Mouse (Mus musculus): ENCODE results near the gene 1600002K03Rik. TPM values are rescaled to one million over a fixed set of nuclear protein-coding genes. Genes with fewer than 3 reads are reported as not detected.

The 1600002K03Rik gene
- polyA plus RNA-seq, 1 experiment from 2014 or later, result 6.4 TPM

DNA sequence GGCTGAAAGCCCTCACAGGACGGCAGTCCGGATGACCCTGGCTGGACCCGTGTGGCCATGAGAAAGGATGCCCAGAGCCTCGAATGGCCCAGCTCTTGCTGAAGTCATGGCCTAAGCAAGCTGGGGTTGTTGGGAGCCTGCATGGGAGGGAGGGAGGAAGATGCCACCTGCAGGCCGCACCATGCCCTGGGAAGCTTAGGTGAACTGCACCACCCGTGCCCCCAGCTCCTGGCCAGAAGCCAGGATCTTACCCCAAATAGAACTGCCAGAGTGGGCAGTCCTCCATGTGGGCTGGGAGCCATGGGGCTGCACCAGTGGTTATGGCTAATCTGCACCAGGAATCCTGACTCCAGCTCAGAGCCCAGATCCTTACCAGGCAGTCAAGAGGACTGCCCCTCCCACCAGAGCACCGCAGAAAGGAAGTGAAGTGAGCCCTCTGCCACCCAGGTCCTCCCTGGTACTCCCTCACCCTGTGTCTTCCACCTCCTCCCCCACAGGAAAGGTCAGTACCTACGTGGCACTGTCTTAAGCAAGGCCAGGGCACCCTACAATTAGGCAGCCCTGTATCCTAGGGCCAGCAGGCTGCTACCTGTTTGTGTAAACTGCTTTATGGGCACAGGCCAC is 39.4 kb upstream of the 1600002K03Rik start:
- H3K27me3 ChIP-seq (ENCODE audit: control insufficient read depth, insufficient read depth, low read length), result peaks cover 9% of the 10 kb centered on the region
- WGBS, result 85% methylated on average over 8 of the region's 8 CpGs
- no peak overlapping the region for H3K9ac ChIP-seq (ENCODE audit: low read length)
- H3K36me3 ChIP-seq (ENCODE audit: control insufficient read depth, insufficient read depth, low read length), result peaks cover 13% of the 10 kb centered on the region
- H3K4me3 ChIP-seq (ENCODE audit: low read depth, low read length), result no peak overlapping the region
- no peak for DNase-seq (ENCODE audit: low spot score)
- H3K4me2 ChIP-seq (ENCODE audit: low read depth, low read length, severe bottlenecking), result no peak overlapping the region
- no peak overlapping the region for H3K27ac ChIP-seq (ENCODE audit: low read depth, low read length)
- ATAC-seq (replicated peaks; ENCODE audit: low FRiP score), result no peak
- H3K9me3 ChIP-seq (ENCODE audit: control insufficient read depth, low read length), result no peaks in the 10 kb centered on the region
- peaks cover 25% of the 10 kb centered on the region for H3K4me1 ChIP-seq (replicated peaks; ENCODE audit: control insufficient read depth, insufficient read depth, low read length)

DNA sequence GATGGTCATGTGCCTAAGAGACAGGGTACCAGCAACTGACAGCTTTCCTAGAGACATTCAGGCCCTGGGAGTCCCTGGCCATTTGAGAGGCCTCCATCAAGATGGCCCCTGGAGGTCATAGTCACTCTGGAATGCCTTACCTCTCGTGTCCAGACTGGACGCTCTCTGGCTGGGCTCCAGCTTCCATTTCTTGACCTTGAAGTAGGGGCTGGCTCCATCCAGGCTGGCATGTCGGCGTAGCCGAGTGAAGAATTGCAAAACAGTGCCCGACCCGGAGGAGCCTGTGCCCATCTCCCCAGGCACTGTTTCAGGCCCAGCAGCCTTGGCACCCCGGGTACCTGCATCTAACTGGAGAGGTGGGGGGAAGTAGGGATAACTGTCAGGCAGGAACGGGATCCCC is 38.3 kb upstream of the 1600002K03Rik start:
- Histone ChIP-seq H3K36me3 (ENCODE audit: control insufficient read depth, insufficient read depth, low read length) (peaks cover 9% of the 10 kb centered on the region), H3K4me3 (ENCODE audit: low read depth, low read length) (no peak overlapping the region), H3K9me3 (ENCODE audit: control insufficient read depth, low read length) (no peaks in the 10 kb centered on the region), H3K4me1 (replicated peaks; ENCODE audit: control insufficient read depth, insufficient read depth, low read length) (peaks cover 27% of the 10 kb centered on the region), H3K27me3 (ENCODE audit: control insufficient read depth, insufficient read depth, low read length) (peaks cover 9% of the 10 kb centered on the region), H3K9ac (ENCODE audit: low read length) (no peak overlapping the region), H3K4me2 (ENCODE audit: low read depth, low read length, severe bottlenecking) (no peak overlapping the region), H3K27ac (ENCODE audit: low read depth, low read length) (no peak overlapping the region)
- no peak for DNase-seq (ENCODE audit: low spot score)
- no peak for ATAC-seq (replicated peaks; ENCODE audit: low FRiP score)
- WGBS, result 90% methylated on average over 9 of the region's 9 CpGs

GRCm38 (mm10) chr10:80135161-80135560 is 37.6 kb upstream of the 1600002K03Rik start:
- Histone ChIP-seq H3K4me1 (replicated peaks; ENCODE audit: control insufficient read depth, insufficient read depth, low read length) (peaks cover 28% of the 10 kb centered on the region), H3K27ac (ENCODE audit: low read depth, low read length) (no peak overlapping the region), H3K9ac (ENCODE audit: low read length) (no peak overlapping the region), H3K36me3 (ENCODE audit: control insufficient read depth, insufficient read depth, low read length) (peaks cover 2% of the 10 kb centered on the region), H3K4me3 (ENCODE audit: low read depth, low read length) (no peak overlapping the region), H3K9me3 (ENCODE audit: control insufficient read depth, low read length) (no peaks in the 10 kb centered on the region), H3K4me2 (ENCODE audit: low read depth, low read length, severe bottlenecking) (no peak overlapping the region), H3K27me3 (ENCODE audit: control insufficient read depth, insufficient read depth, low read length) (peaks cover 9% of the 10 kb centered on the region)
- WGBS, result 92% methylated on average over 10 of the region's 10 CpGs
- ATAC-seq (replicated peaks; ENCODE audit: low FRiP score), result no peak
- no peak for DNase-seq (ENCODE audit: low spot score)

DNA sequence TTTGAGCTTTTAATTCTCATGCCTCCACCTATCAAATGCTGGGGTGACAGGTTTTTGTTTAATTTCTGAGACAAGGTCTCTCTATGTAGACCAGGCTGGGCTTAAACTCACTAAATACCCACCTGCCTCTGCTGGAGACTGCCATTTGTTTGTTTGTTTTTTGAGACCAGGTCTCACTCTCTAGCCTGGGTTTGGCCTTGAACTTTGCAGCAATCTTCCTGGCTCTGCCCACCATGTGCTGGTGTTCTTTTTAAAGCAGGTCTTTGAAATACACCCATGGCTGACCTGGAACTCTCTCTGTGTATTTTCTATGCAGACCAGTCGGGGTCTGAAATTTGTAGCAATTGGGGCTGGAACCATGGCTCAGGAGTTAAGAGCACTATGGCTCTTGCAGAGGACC is 37.1 kb upstream of the 1600002K03Rik start:
- Histone ChIP-seq H3K4me1 (replicated peaks; ENCODE audit: control insufficient read depth, insufficient read depth, low read length) (peaks cover 28% of the 10 kb centered on the region), H3K36me3 (ENCODE audit: control insufficient read depth, insufficient read depth, low read length) (peaks cover 2% of the 10 kb centered on the region; the same call in 1 of the 2 replicates), H3K9me3 (ENCODE audit: control insufficient read depth, low read length) (no peaks in the 10 kb centered on the region), H3K27me3 (ENCODE audit: control insufficient read depth, insufficient read depth, low read length) (peaks cover 9% of the 10 kb centered on the region), H3K4me3 (ENCODE audit: low read depth, low read length) (no peak overlapping the region), H3K4me2 (ENCODE audit: low read depth, low read length, severe bottlenecking) (no peak overlapping the region), H3K9ac (ENCODE audit: low read length) (no peak overlapping the region), H3K27ac (ENCODE audit: low read depth, low read length) (no peak overlapping the region)
- no peak for DNase-seq (ENCODE audit: low spot score)
- 88% methylated on average over 1 of the region's 1 CpGs for WGBS
- no peak for ATAC-seq (replicated peaks; ENCODE audit: low FRiP score)

- peak overlapping the region; percentile 81 for H3K9ac ChIP-seq (ENCODE audit: low read length)
- peaks cover 24% of the 10 kb centered on the region for H3K4me1 ChIP-seq (replicated peaks; ENCODE audit: control insufficient read depth, insufficient read depth, low read length)
- H3K9me3 ChIP-seq (ENCODE audit: control insufficient read depth, low read length), result no peaks in the 10 kb centered on the region
- no peak overlapping the region for H3K27ac ChIP-seq (ENCODE audit: low read depth, low read length)
- peak overlapping the region; percentile 95 for H3K4me2 ChIP-seq (ENCODE audit: low read depth, low read length, severe bottlenecking)
- H3K27me3 ChIP-seq (ENCODE audit: control insufficient read depth, insufficient read depth, low read length), result peaks cover 9% of the 10 kb centered on the region
- DNase-seq (ENCODE audit: low spot score) (no peak), ATAC-seq (replicated peaks; ENCODE audit: low FRiP score) (no peak)
- H3K36me3 ChIP-seq (ENCODE audit: control insufficient read depth, insufficient read depth, low read length), result peaks cover 2% of the 10 kb centered on the region; the same call in 1 of the 2 replicates
- 20% methylated on average over 45 of the region's 49 CpGs for WGBS
- H3K4me3 ChIP-seq (ENCODE audit: low read depth, low read length), result peak overlapping the region; percentile 79
Observed at GRCm38 (mm10) chr10:80136179-80136951, 36.4 kb upstream of the 1600002K03Rik start.

DNA sequence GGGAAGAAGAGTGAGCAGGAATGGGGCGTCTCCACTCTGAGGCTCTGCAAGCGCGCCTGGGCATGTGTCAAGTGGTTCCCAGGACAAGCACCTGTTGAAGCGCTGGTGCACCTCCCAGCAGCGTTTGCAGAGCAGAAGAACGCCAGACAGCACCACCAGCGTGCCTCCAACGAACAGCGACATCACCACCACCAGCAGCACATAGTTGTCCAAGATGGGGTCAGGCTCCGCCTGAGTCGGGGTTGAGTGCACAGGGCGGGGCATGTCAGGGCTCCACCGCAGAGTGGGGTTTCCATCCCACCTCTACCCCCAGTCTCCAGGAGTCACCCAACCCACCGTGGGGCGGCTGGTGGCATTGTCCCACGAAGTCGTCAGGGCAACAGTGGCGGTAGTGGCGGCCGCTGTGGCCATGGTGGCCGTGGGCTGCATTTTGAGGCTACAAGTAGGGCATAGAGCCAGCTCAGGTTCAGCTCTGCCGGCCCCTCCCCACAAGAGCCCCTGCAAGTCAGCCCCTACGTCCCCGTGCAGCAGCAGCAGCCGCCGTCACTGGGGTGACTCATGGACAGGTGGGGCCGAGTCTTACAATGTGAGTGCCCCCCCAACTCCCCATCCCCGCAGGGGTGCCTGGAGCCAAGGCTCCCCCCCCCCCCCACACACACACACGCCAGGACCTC is 35.7 kb upstream of the 1600002K03Rik start:
- Histone ChIP-seq H3K4me3 (ENCODE audit: low read depth, low read length) (peak overlapping the region; percentile 79), H3K4me1 (replicated peaks; ENCODE audit: control insufficient read depth, insufficient read depth, low read length) (peaks cover 20% of the 10 kb centered on the region), H3K27ac (ENCODE audit: low read depth, low read length) (peak overlapping the region; percentile 74), H3K27me3 (ENCODE audit: control insufficient read depth, insufficient read depth, low read length) (peaks cover 9% of the 10 kb centered on the region), H3K36me3 (ENCODE audit: control insufficient read depth, insufficient read depth, low read length) (peaks cover 2% of the 10 kb centered on the region; the same call in 1 of the 2 replicates), H3K4me2 (ENCODE audit: low read depth, low read length, severe bottlenecking) (peak overlapping the region; percentile 95), H3K9me3 (ENCODE audit: control insufficient read depth, low read length) (no peaks in the 10 kb centered on the region), H3K9ac (ENCODE audit: low read length) (peak overlapping the region; percentile 81)
- ATAC-seq (replicated peaks; ENCODE audit: low FRiP score), result no peak
- no peak for DNase-seq (ENCODE audit: low spot score)
- WGBS, result 3% methylated on average over 24 of the region's 29 CpGs

DNA sequence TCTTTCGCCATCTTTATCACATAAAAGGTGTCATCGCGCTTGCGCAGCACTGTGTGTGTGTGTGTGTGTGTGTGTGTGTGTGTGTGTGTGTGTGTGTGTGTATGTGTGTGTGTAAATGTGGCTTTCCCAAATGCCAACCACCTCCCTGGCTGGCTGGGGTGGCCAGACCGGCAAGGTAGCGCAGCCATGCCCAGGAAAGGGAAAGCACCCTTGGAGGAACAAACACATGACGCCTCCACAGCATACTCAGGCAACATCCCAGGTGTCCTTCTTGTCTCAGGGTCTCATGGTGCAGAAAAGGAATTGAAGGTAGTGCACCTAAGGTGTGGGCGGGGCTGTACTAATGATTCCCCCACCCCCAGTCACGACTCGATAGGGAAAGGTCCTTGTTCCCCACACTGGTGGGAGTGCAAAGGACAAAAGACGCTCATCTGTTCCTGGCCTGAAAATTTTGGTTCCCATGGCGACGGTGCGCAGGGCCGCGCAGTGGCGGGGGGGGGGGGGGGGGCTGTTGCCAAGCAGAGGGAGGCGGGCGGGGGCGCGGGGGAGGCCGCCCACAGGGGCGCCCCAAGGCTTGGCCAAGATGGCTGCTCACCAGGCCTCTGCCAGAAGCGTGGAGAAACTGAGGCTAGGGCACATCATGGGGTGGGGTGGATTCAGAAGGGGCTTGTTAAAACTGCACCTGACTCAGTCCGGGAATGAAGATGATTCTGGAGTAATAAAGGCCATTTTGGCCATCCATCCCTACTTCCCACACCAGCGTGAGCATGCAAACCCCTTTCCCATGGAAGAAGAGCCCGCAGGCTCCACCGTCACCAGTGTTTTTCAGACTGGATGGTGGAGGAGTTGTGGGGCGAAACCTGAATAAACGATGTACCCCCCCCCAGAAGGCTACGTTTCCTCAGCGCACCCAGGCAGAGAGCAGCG is 34.9 kb upstream of the 1600002K03Rik start:
- Histone ChIP-seq H3K4me3 (ENCODE audit: low read depth, low read length) (peak overlapping the region; percentile 79), H3K9ac (ENCODE audit: low read length) (peak overlapping the region; percentile 81), H3K27me3 (ENCODE audit: control insufficient read depth, insufficient read depth, low read length) (peaks cover 9% of the 10 kb centered on the region), H3K36me3 (ENCODE audit: control insufficient read depth, insufficient read depth, low read length) (peaks cover 2% of the 10 kb centered on the region; the same call in 1 of the 2 replicates), H3K9me3 (ENCODE audit: control insufficient read depth, low read length) (no peaks in the 10 kb centered on the region), H3K4me1 (replicated peaks; ENCODE audit: control insufficient read depth, insufficient read depth, low read length) (peaks cover 22% of the 10 kb centered on the region), H3K27ac (ENCODE audit: low read depth, low read length) (peak overlapping the region; percentile 74), H3K4me2 (ENCODE audit: low read depth, low read length, severe bottlenecking) (peak overlapping the region; percentile 95)
- DNase-seq (ENCODE audit: low spot score) (peak; percentile 79), ATAC-seq (replicated peaks; ENCODE audit: low FRiP score) (no peak)
- 2% methylated on average over 28 of the region's 33 CpGs for WGBS
